Mouse (Mus musculus): ENCODE results near the gene Fermt3.
"Not testable (repeated sequence)": the region's sequence is repeated elsewhere in the genome, so short reads cannot be mapped to it uniquely, and the experiment has no call there.

The Fermt3 gene

DNA sequence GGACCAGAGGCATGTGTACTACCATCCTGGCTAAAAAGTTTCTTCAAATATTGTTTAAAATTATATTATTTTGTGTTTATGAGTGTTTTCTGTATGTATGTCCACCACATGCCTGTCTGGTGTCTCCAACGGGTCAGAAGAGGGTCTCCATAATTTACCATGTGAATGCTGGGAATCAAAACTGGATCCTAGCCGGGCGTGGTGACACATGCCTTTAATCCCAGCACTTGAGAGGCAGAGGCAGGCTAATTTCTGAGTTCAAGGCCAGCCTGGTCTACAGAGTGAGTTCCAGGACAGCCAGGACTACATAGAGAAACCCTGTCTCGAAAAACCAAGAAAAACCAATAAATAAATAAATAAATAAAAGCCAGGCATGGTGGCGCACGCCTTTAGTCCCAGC is 28.1 kb downstream of the Fermt3 start:
- DNase-seq (ENCODE audit: low spot score in 2 of 2), result not testable (repeated sequence)

- DNase-seq (ENCODE audit: low spot score in 2 of 2), result no peak
Observed at GRCm38 (mm10) chr19:6990712-6991111, 28.6 kb downstream of the Fermt3 start.

DNA sequence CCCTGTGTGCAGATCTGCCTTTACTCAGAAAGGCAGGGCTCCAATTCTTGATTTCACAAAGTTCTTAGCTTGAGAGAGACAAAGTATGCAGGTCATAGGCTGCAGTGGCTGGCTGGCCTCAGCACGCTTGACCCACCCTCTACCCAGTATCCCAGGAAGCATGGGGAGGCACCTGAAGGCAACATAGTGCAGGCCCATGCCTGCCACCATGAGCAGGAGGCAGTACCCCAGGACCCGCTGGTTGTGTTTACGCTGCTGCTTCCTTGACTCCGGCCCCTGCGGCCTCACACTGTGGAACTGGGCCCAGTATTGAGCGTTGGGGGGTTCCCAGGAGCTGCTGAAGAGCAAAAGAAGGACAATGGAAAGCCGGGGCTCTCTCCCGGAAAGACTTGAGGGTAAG is 30.0 kb downstream of the Fermt3 start:
- DNase-seq (ENCODE audit: low spot score in 2 of 2), result no peak

DNA sequence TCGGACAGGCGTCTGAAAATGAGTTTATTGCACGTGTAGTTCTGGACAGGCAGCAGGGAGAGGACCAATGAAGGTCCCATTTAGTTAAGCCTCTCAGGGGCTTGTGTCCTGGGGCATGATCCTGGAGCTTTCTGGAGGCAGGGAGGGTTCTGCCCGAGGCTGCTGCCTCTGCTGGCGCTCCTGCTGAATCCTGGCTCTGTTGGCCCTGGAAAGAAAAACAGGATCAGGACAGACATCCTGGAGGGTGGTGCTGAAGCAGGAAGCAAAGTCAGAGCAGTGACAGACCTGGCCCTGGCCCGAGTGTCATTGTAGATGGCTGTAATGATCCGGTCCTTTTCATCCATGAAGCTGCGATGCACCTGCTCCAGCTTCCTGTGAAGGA is 31.4 kb downstream of the Fermt3 start:
- no peak for DNase-seq (ENCODE audit: low spot score in 2 of 2)

DNA sequence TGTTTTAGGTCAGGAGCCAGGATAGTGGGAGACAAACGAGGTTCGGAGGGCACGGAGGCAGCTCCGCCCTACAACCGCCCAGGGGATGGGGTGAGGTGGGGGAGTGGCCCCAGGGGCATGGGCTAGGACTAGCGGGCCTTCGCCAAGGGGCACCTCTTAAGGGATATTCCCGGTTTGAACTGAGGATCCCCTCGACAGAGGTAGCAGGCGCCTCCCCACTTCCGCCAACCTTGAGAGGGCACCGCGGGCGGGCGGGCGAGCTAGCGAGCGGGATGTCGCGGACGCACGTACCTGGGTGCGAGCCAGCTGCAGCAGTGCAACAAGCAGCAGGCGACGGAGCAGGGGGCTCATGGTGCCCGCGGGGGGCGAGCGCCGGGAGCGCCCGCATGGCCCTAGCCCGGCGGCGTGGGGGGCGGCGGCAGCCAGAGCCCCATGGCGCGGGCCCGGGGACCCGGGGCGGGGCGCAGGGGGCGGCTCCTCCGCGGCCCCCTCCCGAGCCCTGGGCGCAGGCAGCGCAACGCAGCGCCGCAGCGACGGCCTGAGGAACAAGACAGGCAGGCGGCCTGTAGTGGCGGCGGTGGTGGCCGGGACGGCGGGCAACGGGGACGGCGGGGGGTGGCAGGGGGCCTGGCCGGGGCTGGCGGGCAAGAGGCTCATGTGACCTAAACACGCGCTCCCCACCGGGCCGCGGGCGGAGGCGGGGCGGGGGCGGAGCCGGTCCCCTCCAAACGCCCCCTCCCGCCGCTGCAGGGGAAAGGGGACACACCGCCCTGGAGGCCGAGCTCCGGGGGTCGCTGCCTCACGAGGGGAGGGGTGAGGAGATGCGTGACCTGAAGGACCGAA is 32.0 kb downstream of the Fermt3 start, which contains the start of gene Vegfb:
Vegfb (minus strand) TSS at position 591 of the 843 bp plus-strand sequence.
- DNase-seq (ENCODE audit: low spot score in 2 of 2), result peak; percentile 68 to 69

GRCm38 (mm10) chr19:6985951-6986708 is 33.1 kb downstream of the Fermt3 start:
- no peak for DNase-seq (ENCODE audit: low spot score in 2 of 2)

GRCm38 (mm10) chr19:6985300-6985699 is 34.0 kb downstream of the Fermt3 start:
- no peak for DNase-seq (ENCODE audit: low spot score in 2 of 2)

DNA sequence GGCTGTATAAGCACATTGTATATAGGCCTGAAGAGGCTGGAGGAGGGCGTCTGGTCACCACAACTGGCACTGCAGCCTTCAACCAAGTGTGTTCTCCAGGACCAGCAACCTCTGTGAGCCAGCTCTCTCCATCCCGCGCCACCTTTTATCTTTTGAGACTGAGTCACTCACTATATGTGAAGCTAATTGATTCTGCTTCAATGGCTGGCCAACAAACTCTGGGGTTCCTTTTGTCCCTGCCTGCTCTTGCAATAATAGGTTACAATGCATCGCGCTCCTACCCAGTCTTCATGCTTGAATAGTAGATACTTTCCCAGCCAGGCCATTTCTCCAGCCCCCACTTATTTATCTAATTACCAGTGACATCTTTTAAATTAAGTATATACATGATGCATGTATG is 35.6 kb downstream of the Fermt3 start:
- no peak for DNase-seq (ENCODE audit: low spot score in 2 of 2)

GRCm38 (mm10) chr19:6981465-6981864 is 37.8 kb downstream of the Fermt3 start:
- no peak for DNase-seq (ENCODE audit: low spot score in 2 of 2)

- peak; percentile 98 for DNase-seq (ENCODE audit: low spot score in 2 of 2)
Observed at GRCm38 (mm10) chr19:6980381-6981093, 38.7 kb downstream of the Fermt3 start, which contains the start of gene Fkbp2. Fkbp2 (minus strand) TSS chr19:6980501.

GRCm38 (mm10) chr19:6979486-6980380 is 39.5 kb downstream of the Fermt3 start:
- peak; percentile 99 to 100 for DNase-seq (ENCODE audit: low spot score in 2 of 2)

- no peak for DNase-seq (ENCODE audit: low spot score in 2 of 2)
Observed at GRCm38 (mm10) chr19:6979001-6979479, 40.2 kb downstream of the Fermt3 start.

DNA sequence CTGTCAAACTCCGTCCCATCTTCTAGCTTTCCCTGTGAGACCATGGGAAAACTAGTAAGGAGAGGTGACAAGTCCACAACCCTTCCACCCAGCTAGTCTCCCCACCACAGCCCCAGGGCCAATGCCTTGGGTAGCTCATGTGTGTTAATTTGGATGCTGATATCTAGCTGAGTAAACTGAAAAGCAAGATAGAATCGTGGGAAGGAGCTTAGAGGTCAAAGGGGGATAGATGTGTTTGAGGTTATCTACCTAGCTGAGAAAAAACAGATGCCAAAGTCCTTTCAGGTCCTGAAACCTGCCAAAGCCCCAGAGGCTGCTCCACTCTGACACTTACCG is 40.7 kb downstream of the Fermt3 start:
- DNase-seq (ENCODE audit: low spot score in 2 of 2), result no peak

GRCm38 (mm10) chr19:6977759-6978638 is 41.3 kb downstream of the Fermt3 start:
- DNase-seq (ENCODE audit: low spot score in 2 of 2), result no peak

DNA sequence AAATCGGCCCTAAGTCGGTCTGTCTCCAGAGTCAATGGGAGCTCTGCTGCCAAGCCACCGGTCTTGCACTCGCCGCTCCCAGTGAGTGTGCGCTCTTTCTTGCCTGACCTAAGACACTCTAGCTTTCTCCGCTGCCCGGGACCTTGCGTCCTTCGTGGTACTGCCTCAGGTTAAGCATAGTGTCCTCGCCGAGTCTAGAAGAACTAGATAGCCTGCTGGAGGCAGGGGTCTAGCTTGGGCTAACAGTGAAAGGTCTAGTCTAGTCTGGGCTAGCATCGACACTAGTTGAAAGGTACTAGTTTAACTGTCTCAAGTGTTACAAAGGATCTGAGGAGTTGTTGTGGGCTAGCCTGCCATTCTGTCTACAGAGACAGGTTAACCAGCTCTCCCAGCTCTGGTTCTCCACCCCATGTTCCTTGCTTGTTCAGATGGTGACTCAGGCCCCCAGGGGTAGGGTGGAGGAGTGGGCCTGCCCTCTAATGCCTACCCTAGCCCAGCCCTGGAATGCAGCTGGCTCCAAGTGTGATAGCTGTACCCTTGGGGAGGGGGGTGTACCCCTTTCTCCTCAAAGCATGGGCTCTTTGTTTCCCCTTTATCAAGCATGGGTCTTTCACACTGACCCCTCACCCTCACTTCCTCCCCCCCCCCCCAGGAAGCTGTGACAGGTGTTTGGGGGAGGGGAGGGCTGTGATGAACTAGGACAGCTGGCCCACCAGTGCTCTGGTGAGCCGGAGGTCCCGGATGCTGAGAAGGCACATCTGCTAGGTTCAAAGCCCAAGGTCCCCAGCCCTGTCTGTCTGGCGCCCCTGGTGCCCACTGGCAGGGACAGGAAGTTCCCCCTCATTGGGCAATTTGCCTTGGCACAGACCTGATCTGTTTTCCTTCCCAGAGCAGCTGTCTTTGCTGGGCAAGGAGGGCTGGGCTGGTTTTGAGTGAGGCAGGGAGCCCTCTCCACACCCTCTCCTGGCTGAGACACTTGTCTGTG is 43.4 kb downstream of the Fermt3 start, which contains the start of gene Plcb3:
Plcb3 (minus strand) TSS at position 934 of the 985 bp plus-strand sequence.
- DNase-seq (ENCODE audit: low spot score in 2 of 2), result peak in 1 of 2 experiments; percentile 59

DNA sequence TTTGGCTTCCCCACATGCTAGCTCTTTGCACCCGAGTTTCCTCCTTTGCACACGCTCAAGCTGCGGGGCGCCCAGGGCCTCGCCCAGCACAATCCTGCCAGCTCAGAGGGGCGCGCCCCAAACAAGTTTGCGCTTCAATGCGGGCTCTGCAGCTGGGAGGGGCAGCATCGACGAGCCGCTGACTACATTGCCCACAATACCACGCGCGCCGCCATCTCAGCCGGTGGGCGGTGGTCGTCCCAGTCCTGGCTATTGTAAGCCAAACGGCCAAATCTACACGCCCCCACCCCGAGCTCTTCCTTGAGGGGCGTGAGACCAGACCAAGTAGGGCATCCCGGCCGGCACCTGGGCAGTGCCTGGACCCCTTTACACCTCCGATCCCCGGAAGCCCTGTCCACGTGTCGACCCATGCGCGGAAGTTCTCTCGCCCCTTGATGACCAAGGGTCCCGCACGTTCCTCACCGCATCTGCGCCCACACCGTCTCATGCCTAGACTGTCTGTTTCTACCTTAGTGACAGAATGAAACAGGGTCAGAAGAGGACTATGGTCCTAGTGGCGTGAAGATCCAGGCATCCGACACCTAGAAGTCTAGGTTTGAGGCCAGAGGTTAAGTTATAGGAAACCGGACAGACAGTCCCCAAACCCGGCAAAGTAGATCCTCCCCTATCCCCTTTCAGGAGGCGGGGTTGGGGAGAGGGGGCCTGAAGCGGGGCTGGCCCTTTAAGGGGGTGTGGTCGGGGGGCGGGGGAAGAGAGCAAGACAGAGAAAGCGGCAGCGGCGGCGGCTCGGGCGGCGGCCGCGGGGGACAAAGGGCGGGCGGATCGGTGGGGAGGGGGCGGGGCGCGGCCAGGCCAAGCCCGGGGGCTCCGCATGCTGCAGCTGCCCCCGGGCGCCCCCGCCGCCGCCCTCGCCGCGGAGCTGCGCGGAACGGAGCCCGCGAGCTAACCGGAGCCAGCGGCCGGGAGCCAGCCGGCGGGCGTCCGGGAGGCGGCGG is 44.8 kb downstream of the Fermt3 start, which contains the start of gene Ppp1r14b:
Ppp1r14b (plus strand) TSS at position 758 of the 995 bp plus-strand sequence.
- DNase-seq (ENCODE audit: low spot score in 2 of 2), result peak; percentile 77 to 89

GRCm38 (mm10) chr19:6973581-6974190 is 45.6 kb downstream of the Fermt3 start:
- DNase-seq (ENCODE audit: low spot score in 2 of 2), result no peak
